Mouse (Mus musculus): ENCODE data around the gene Pspc1. TPM values are rescaled to one million over a fixed set of nuclear protein-coding genes. Genes with fewer than 3 reads are reported as not detected.
"Not testable (repeated sequence)": the region's sequence is repeated elsewhere in the genome, so short reads cannot be mapped to it uniquely, and the experiment has no call there.

The Pspc1 gene
- polyA plus RNA-seq, 1 experiment from 2014 or later = 27.7 TPM

DNA sequence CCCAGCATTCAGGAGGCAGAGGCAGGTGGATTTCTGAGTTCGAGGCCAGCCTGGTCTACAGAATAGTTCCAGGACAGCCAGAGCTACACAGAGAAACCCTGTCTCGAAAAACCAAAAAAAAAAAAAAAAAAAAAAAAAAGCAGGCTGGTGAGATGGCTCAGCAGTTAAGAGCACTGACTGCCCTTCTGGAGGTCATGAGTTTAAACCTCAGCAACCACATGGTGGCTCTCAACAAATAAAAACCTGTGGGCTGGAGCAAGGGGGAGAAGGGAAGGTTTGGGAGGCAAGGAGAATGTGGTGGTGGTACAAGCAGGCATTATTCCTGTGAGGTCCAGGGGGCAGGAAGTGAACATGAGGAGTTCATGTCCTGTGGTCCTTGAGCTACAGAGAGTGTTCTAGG, 11.7 kb downstream of the Pspc1 start:
- H3K4me1 ChIP-seq (ENCODE audit: control insufficient read depth in 2 of 2, insufficient read depth in 2 of 2, low read length in 2 of 2); H3K4me2 ChIP-seq (ENCODE audit: low read length); H3K27ac ChIP-seq (replicated peaks in 1 of 2; ENCODE audit: control insufficient read depth in 1 of 2, insufficient read depth in 1 of 2, low read depth in 2 of 2, low read length in 2 of 2); ATAC-seq (ENCODE audit: insufficient number of reproducible peaks, insufficient read depth, low FRiP score, low read depth); H3K9me3 ChIP-seq (ENCODE audit: control insufficient read depth, low read length); H3K9ac ChIP-seq (ENCODE audit: low read length); H3K27me3 ChIP-seq (ENCODE audit: control insufficient read depth, insufficient read depth, low read length); H3K4me3 ChIP-seq (ENCODE audit: control insufficient read depth in 1 of 2, insufficient read depth in 1 of 2, low read depth in 1 of 2, low read length in 2 of 2): not testable (repeated sequence)
- 100% methylated on average over 2 of the region's 2 CpGs for WGBS
- peaks cover 59% of the 10 kb centered on the region for H3K36me3 ChIP-seq (ENCODE audit: control insufficient read depth, insufficient read depth, low read length)

DNA sequence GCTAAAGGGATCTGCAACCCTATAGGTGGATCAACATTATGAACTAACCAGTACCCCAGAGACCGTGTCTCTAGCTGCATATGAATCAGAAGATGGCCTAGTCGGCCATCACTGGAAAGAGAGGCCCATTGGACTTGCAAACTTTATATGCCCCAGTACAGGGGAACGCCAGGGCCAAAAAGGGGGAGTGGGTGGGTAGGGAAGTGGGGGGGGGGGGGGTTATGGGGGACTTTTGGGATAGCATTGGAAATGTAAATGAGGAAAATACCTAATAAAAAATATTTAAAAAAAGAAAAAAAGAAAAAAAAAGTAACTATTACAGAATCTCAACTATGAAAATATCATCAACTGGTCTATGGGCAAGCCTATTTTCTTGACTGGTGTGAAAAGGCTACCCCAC, 13.0 kb downstream of the Pspc1 start:
- H3K36me3 ChIP-seq (ENCODE audit: control insufficient read depth, insufficient read depth, low read length) = peaks cover 60% of the 10 kb centered on the region
- WGBS = 93% methylated on average over 2 of the region's 3 CpGs

DNA sequence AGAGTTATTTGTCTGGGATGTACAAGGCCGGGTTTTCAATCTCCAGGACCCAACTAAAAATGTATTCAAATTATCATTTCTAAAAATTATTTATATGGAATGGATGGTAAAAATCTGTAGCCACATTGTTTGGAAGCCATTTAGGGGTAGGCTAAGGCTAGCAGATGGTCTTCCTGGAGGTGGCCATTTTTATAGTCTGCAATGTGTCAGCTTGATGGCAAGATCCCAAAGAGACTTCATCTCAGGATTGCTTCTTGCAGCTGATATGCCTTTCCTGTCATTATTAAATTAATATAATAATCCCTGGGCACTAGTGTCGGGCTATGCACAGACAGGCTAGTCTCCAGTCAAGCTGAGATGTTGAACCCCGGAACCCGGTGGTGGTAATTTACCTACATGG, 26.8 kb downstream of the Pspc1 start:
- Histone ChIP-seq H3K27ac (replicated peaks in 1 of 2; ENCODE audit: control insufficient read depth in 1 of 2, insufficient read depth in 1 of 2, low read depth in 2 of 2, low read length in 2 of 2) (no peak overlapping the region), H3K4me3 (ENCODE audit: control insufficient read depth in 1 of 2, insufficient read depth in 1 of 2, low read depth in 1 of 2, low read length in 2 of 2) (no peak overlapping the region), H3K9me3 (ENCODE audit: control insufficient read depth, low read length) (no peaks in the 10 kb centered on the region), H3K36me3 (ENCODE audit: control insufficient read depth, insufficient read depth, low read length) (peaks cover 58% of the 10 kb centered on the region), H3K4me1 (ENCODE audit: control insufficient read depth in 2 of 2, insufficient read depth in 2 of 2, low read length in 2 of 2) (no peaks in the 10 kb centered on the region; a peak in 1 of 4 replicates), H3K9ac (ENCODE audit: low read length) (no peak overlapping the region), H3K4me2 (ENCODE audit: low read length) (no peak overlapping the region), H3K27me3 (ENCODE audit: control insufficient read depth, insufficient read depth, low read length) (no peaks in the 10 kb centered on the region)
- 94% methylated on average over 4 of the region's 4 CpGs for WGBS
- ATAC-seq (ENCODE audit: insufficient number of reproducible peaks, insufficient read depth, low FRiP score, low read depth) = no peak

More for the DNA sequence above, 13.0 kb downstream of the Pspc1 start:
- H3K4me1 ChIP-seq (ENCODE audit: control insufficient read depth in 2 of 2, insufficient read depth in 2 of 2, low read length in 2 of 2); H3K9ac ChIP-seq (ENCODE audit: low read length); H3K9me3 ChIP-seq (ENCODE audit: control insufficient read depth, low read length); H3K4me2 ChIP-seq (ENCODE audit: low read length); ATAC-seq (ENCODE audit: insufficient number of reproducible peaks, insufficient read depth, low FRiP score, low read depth); H3K27ac ChIP-seq (replicated peaks in 1 of 2; ENCODE audit: control insufficient read depth in 1 of 2, insufficient read depth in 1 of 2, low read depth in 2 of 2, low read length in 2 of 2); H3K27me3 ChIP-seq (ENCODE audit: control insufficient read depth, insufficient read depth, low read length); H3K4me3 ChIP-seq (ENCODE audit: control insufficient read depth in 1 of 2, insufficient read depth in 1 of 2, low read depth in 1 of 2, low read length in 2 of 2): not testable (repeated sequence)

DNA sequence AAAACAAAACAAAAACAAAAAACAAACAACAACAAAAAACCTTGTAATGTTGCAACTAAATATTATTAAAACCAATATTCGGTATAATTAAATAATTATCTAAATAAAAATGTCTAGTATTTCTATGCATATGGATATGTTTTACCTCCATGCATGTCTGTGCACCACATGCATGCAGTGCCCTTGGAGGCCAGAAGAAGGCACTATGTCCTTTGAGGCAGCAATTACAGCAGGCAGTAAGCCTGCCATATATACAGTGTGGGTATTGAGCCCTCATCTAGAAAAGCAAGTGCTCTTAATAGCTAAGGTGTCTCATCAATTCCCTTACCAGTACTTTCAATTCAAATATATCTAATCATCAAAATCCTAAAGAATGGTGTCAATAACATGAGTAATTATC, 37.9 kb downstream of the Pspc1 start:
- H3K4me3 ChIP-seq (ENCODE audit: control insufficient read depth in 1 of 2, insufficient read depth in 1 of 2, low read depth in 1 of 2, low read length in 2 of 2) = no peak overlapping the region
- no peak overlapping the region for H3K4me2 ChIP-seq (ENCODE audit: low read length)
- peaks cover 0 to 2% of the 10 kb centered on the region in 2 experiments; a peak in 1 of 4 replicates for H3K4me1 ChIP-seq (ENCODE audit: control insufficient read depth in 2 of 2, insufficient read depth in 2 of 2, low read length in 2 of 2)
- peaks cover 31% of the 10 kb centered on the region for H3K36me3 ChIP-seq (ENCODE audit: control insufficient read depth, insufficient read depth, low read length)
- H3K9ac ChIP-seq (ENCODE audit: low read length) = no peak overlapping the region
- no peak overlapping the region for H3K27ac ChIP-seq (replicated peaks in 1 of 2; ENCODE audit: control insufficient read depth in 1 of 2, insufficient read depth in 1 of 2, low read depth in 2 of 2, low read length in 2 of 2)
- no peaks in the 10 kb centered on the region for H3K27me3 ChIP-seq (ENCODE audit: control insufficient read depth, insufficient read depth, low read length)
- H3K9me3 ChIP-seq (ENCODE audit: control insufficient read depth, low read length) = no peaks in the 10 kb centered on the region
- no peak for ATAC-seq (ENCODE audit: insufficient number of reproducible peaks, insufficient read depth, low FRiP score, low read depth)
- 96% methylated on average over 1 of the region's 1 CpGs for WGBS

DNA sequence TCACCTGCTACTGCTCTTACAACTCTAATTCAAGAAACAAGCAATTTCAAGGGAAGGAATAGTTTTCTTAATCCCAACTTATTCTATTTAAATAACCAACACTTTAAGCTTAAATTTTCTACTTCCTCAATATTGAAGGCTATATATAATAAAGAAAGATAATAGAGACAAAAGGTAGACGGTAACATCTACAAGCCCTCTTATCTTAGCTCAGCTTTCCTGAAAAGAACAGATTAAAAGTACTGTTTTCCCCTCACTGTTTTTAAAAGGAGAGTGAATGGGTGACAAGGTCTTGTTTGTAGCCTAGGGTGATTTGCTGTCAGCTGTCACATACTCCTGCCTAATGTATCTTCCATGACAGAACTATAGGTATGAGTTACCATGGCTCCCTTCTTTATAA, 51.6 kb downstream of the Pspc1 start:
- Histone ChIP-seq H3K9me3 (ENCODE audit: control insufficient read depth, low read length) (no peaks in the 10 kb centered on the region), H3K4me3 (ENCODE audit: control insufficient read depth in 1 of 2, insufficient read depth in 1 of 2, low read depth in 1 of 2, low read length in 2 of 2) (no peak overlapping the region), H3K36me3 (ENCODE audit: control insufficient read depth, insufficient read depth, low read length) (peaks cover 19% of the 10 kb centered on the region), H3K9ac (ENCODE audit: low read length) (no peak overlapping the region), H3K4me2 (ENCODE audit: low read length) (no peak overlapping the region), H3K27me3 (ENCODE audit: control insufficient read depth, insufficient read depth, low read length) (no peaks in the 10 kb centered on the region), H3K27ac (replicated peaks in 1 of 2; ENCODE audit: control insufficient read depth in 1 of 2, insufficient read depth in 1 of 2, low read depth in 2 of 2, low read length in 2 of 2) (no peak overlapping the region), H3K4me1 (ENCODE audit: control insufficient read depth in 2 of 2, insufficient read depth in 2 of 2, low read length in 2 of 2) (no peaks in the 10 kb centered on the region)
- no peak for ATAC-seq (ENCODE audit: insufficient number of reproducible peaks, insufficient read depth, low FRiP score, low read depth)
- 58% methylated on average over 1 of the region's 1 CpGs for WGBS

DNA sequence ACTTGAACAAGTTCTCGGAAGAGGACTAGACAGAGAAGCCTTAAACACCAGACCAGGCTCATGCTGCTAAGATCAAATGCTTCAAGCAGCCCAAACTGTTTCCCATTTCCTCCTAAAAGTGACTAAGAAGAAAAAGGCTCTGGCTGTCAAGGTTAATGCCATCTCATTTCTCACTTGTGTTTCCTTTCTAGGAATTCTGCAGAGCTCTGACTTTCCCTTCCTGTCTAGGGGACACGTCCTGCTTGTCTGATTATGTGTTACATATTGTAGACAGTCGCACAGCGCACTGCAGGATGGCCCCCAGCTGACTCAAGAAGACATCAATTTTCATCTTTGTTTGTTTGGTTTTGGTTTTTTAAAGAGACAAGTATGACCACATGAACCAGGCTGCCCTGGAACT, 72.4 kb downstream of the Pspc1 start:
- 67% methylated on average over 4 of the region's 4 CpGs for WGBS
- H3K27me3 ChIP-seq (ENCODE audit: control insufficient read depth, insufficient read depth, low read length) = no peaks in the 10 kb centered on the region
- no peak overlapping the region for H3K4me3 ChIP-seq (ENCODE audit: control insufficient read depth in 1 of 2, insufficient read depth in 1 of 2, low read depth in 1 of 2, low read length in 2 of 2)
- no peak for ATAC-seq (ENCODE audit: insufficient number of reproducible peaks, insufficient read depth, low FRiP score, low read depth)
- peaks cover 11% of the 10 kb centered on the region for H3K36me3 ChIP-seq (ENCODE audit: control insufficient read depth, insufficient read depth, low read length)
- no peaks in the 10 kb centered on the region for H3K9me3 ChIP-seq (ENCODE audit: control insufficient read depth, low read length)
- no peak overlapping the region for H3K9ac ChIP-seq (ENCODE audit: low read length)
- H3K4me1 ChIP-seq (ENCODE audit: control insufficient read depth in 2 of 2, insufficient read depth in 2 of 2, low read length in 2 of 2) = peaks cover 3 to 10% of the 10 kb centered on the region in 2 experiments; a peak in 1 of 4 replicates
- no peak overlapping the region for H3K27ac ChIP-seq (replicated peaks in 1 of 2; ENCODE audit: control insufficient read depth in 1 of 2, insufficient read depth in 1 of 2, low read depth in 2 of 2, low read length in 2 of 2)
- H3K4me2 ChIP-seq (ENCODE audit: low read length) = no peak overlapping the region

DNA sequence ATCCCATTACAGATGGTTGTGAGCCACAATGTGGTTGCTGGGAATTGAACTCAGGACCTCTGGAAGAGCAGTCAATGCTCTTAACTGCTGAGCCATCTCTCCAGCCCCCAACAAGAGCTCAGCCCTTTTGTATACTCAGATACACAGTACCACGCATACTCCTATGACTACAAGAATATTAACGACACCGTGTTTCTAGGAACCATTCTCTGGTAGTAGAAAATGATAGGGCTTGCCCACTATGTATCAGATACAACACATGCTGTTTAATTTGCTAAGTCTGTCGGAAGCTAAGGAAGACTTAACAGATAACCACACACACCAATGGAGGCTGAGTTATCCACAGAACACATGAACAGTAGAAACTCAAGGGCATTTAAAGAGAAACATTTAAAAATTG, 75.5 kb downstream of the Pspc1 start:
- no peak overlapping the region for H3K27ac ChIP-seq (replicated peaks in 1 of 2; ENCODE audit: control insufficient read depth in 1 of 2, insufficient read depth in 1 of 2, low read depth in 2 of 2, low read length in 2 of 2)
- 89% methylated on average over 4 of the region's 4 CpGs for WGBS
- ATAC-seq (ENCODE audit: insufficient number of reproducible peaks, insufficient read depth, low FRiP score, low read depth) = no peak
- no peak overlapping the region for H3K4me3 ChIP-seq (ENCODE audit: control insufficient read depth in 1 of 2, insufficient read depth in 1 of 2, low read depth in 1 of 2, low read length in 2 of 2)
- H3K9ac ChIP-seq (ENCODE audit: low read length) = no peak overlapping the region
- H3K9me3 ChIP-seq (ENCODE audit: control insufficient read depth, low read length) = no peaks in the 10 kb centered on the region
- no peak overlapping the region for H3K4me2 ChIP-seq (ENCODE audit: low read length)
- peaks cover 33% of the 10 kb centered on the region for H3K36me3 ChIP-seq (ENCODE audit: control insufficient read depth, insufficient read depth, low read length)
- H3K4me1 ChIP-seq (ENCODE audit: control insufficient read depth in 2 of 2, insufficient read depth in 2 of 2, low read length in 2 of 2) = peaks cover 3 to 10% of the 10 kb centered on the region in 2 experiments; a peak in 1 of 4 replicates
- H3K27me3 ChIP-seq (ENCODE audit: control insufficient read depth, insufficient read depth, low read length) = no peaks in the 10 kb centered on the region

DNA sequence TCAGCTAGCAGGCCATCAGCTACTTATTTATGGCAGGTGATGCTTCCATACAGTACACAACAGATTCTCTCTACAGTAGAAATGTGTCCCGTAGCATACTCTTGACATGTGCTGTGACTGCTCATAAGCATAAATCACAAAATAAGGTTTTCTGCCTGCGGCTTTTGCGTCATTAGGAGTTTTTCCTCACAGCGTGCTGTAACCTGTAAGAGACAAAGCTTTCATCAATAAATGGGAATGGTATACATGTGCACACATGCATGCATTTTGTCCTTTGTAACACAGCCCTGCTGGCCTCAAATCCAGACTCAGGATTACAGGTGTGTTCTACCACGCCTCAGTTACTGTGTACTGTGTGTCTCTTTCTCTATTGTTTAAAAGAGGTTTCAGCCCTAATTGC, 80.3 kb downstream of the Pspc1 start:
- Histone ChIP-seq H3K27me3 (ENCODE audit: control insufficient read depth, insufficient read depth, low read length) (no peaks in the 10 kb centered on the region), H3K9me3 (ENCODE audit: control insufficient read depth, low read length) (no peaks in the 10 kb centered on the region), H3K9ac (ENCODE audit: low read length) (no peak overlapping the region), H3K4me3 (ENCODE audit: control insufficient read depth in 1 of 2, insufficient read depth in 1 of 2, low read depth in 1 of 2, low read length in 2 of 2) (no peak overlapping the region), H3K4me1 (ENCODE audit: control insufficient read depth in 2 of 2, insufficient read depth in 2 of 2, low read length in 2 of 2) (peaks cover 0 to 6% of the 10 kb centered on the region in 2 experiments; a peak in 1 of 4 replicates), H3K4me2 (ENCODE audit: low read length) (no peak overlapping the region), H3K27ac (replicated peaks in 1 of 2; ENCODE audit: control insufficient read depth in 1 of 2, insufficient read depth in 1 of 2, low read depth in 2 of 2, low read length in 2 of 2) (no peak overlapping the region), H3K36me3 (ENCODE audit: control insufficient read depth, insufficient read depth, low read length) (peaks cover 81% of the 10 kb centered on the region)
- 89% methylated on average over 5 of the region's 5 CpGs for WGBS
- no peak for ATAC-seq (ENCODE audit: insufficient number of reproducible peaks, insufficient read depth, low FRiP score, low read depth)
